Mouse (Mus musculus) granulocyte monocyte progenitor cell, adult 5-6 weeks (primary cell): ENCODE measurements around the gene Tex261. TPM values are rescaled to one million over a fixed set of nuclear protein-coding genes. Genes with fewer than 3 reads are reported as not detected.

Source experiments
- ATAC-seq: replicated peaks from 2 replicates; pipeline ENCODE4 v1.8.0; 2016; ENCODE audit warnings: mild to moderate bottlenecking, moderate TSS enrichment, inconsistent platforms; ENCODE audit not compliant: poor library complexity, severe bottlenecking
- total RNA-seq, 2 experiments: library from RNA; stranded (forward) in 1 of 2; stranded (reverse) in 1 of 2; fragments of 200-712, 200-1000 nt in 1 of 2; fragments of >200 nt in 1 of 2; fragmentation: Nextera tagmentation in 1 of 2; gene quantifications; 2 replicates each; pipeline ENCODE4 v1.2.3; 2014 to 2017

Gene Tex261
- total RNA-seq, 2 experiments from 2014 or later, result 35.2 to 82.5 TPM

- ATAC-seq, result peak; percentile 68
Measured at GRCm38 (mm10) chr6:83762880-83763431, 12.7 kb downstream of the Tex261 start.

GRCm38 (mm10) chr6:83762344-83762743 is 13.3 kb downstream of the Tex261 start, which contains the start of gene Ankrd53:
Gene Ankrd53, plus strand, starts transcription at chr6:83762644.
- no peak for ATAC-seq

GRCm38 (mm10) chr6:83756051-83756450 is 19.6 kb downstream of the Tex261 start:
- no peak for ATAC-seq

GRCm38 (mm10) chr6:83750171-83750684 is 25.4 kb downstream of the Tex261 start:
- ATAC-seq, result peak; percentile 81

- ATAC-seq, result no peak
Measured at GRCm38 (mm10) chr6:83749286-83749685, 26.3 kb downstream of the Tex261 start.

GRCm38 (mm10) chr6:83745466-83745865 is 30.1 kb downstream of the Tex261 start:
- ATAC-seq, result no peak

- no peak for ATAC-seq
Measured at GRCm38 (mm10) chr6:83744557-83744956, 31.1 kb downstream of the Tex261 start.

GRCm38 (mm10) chr6:83744126-83744525 is 31.5 kb downstream of the Tex261 start:
- ATAC-seq, result no peak

- ATAC-seq, result no peak
Measured at GRCm38 (mm10) chr6:83743212-83743611, 32.4 kb downstream of the Tex261 start.

GRCm38 (mm10) chr6:83742761-83743160 is 32.9 kb downstream of the Tex261 start, which contains the start of gene Atp6v1b1:
Gene Atp6v1b1, plus strand, starts transcription at chr6:83742990.
- ATAC-seq, result no peak

GRCm38 (mm10) chr6:83738596-83738995 is 37.0 kb downstream of the Tex261 start:
- no peak for ATAC-seq

GRCm38 (mm10) chr6:83737311-83737710 is 38.3 kb downstream of the Tex261 start:
- peak; percentile 42 for ATAC-seq

- peak; percentile 76 for ATAC-seq
Measured at GRCm38 (mm10) chr6:83731128-83731527, 44.5 kb downstream of the Tex261 start.

GRCm38 (mm10) chr6:83729350-83729970 is 46.2 kb downstream of the Tex261 start:
- ATAC-seq, result 0 out of 2 replicates have a peak, but pooled peaks have one; percentile 20

- ATAC-seq, result peak; percentile 48; the same call in 1 of the 2 replicates
Measured at GRCm38 (mm10) chr6:83728488-83728887, 47.1 kb downstream of the Tex261 start.

- 0 out of 2 replicates have a peak, but pooled peaks have one; percentile 41 for ATAC-seq
Measured at GRCm38 (mm10) chr6:83727178-83727577, 48.4 kb downstream of the Tex261 start.

- ATAC-seq, result no peak
Measured at GRCm38 (mm10) chr6:83722526-83722925, 53.1 kb downstream of the Tex261 start.

Other genes with a start within 250 kb of the Tex261 start
- not detected in 2 replicates for gene Actg2, start 239.5 kb downstream of the Tex261 start, total RNA-seq (2014; fragmentation: Nextera tagmentation)
- not detected in 2 replicates for gene Actg2, start 239.5 kb downstream of the Tex261 start, total RNA-seq (2017)
- 23.0 and 44.8 TPM in 2 replicates for gene Stambp, start 203.1 kb downstream of the Tex261 start, total RNA-seq (2014; fragmentation: Nextera tagmentation)
- 5.0 and 9.7 TPM in 2 replicates for gene Stambp, start 203.1 kb downstream of the Tex261 start, total RNA-seq (2017)
- not detected in 2 replicates for gene Clec4f, start 119.6 kb downstream of the Tex261 start, total RNA-seq (2014; fragmentation: Nextera tagmentation)
- gene Clec4f, start 119.6 kb downstream of the Tex261 start, total RNA-seq (2017), result not detected in 2 replicates
- not detected in 2 replicates for gene Cd207, start 98.0 kb downstream of the Tex261 start, total RNA-seq (2014; fragmentation: Nextera tagmentation)
- gene Cd207, start 98.0 kb downstream of the Tex261 start, total RNA-seq (2017), result not detected in 2 replicates
- not detected in 2 replicates for gene Vax2, start 64.5 kb downstream of the Tex261 start, total RNA-seq (2014; fragmentation: Nextera tagmentation)
- not detected in 2 replicates for gene Vax2, start 64.5 kb downstream of the Tex261 start, total RNA-seq (2017)
- gene Atp6v1b1, start 32.8 kb downstream of the Tex261 start, total RNA-seq (2014; fragmentation: Nextera tagmentation), result not detected in 2 replicates
- gene Atp6v1b1, start 32.8 kb downstream of the Tex261 start, total RNA-seq (2017), result not detected in 2 replicates
- gene Ankrd53, start 13.2 kb downstream of the Tex261 start, total RNA-seq (2014; fragmentation: Nextera tagmentation), result 0.41 TPM in 1 of 2 replicates, not detected in the other
- not detected in 2 replicates for gene Ankrd53, start 13.2 kb downstream of the Tex261 start, total RNA-seq (2017)
- 25.7 and 25.9 TPM in 2 replicates for gene Nagk, start 19.2 kb upstream of the Tex261 start, total RNA-seq (2014; fragmentation: Nextera tagmentation)
- 23.1 and 23.6 TPM in 2 replicates for gene Nagk, start 19.2 kb upstream of the Tex261 start, total RNA-seq (2017)
- 7.5 and 11.7 TPM in 2 replicates for gene Paip2b, start 55.9 kb upstream of the Tex261 start, total RNA-seq (2014; fragmentation: Nextera tagmentation)
- gene Paip2b, start 55.9 kb upstream of the Tex261 start, total RNA-seq (2017), result 11.9 and 17.5 TPM in 2 replicates
- gene Zfp638, start 91.3 kb upstream of the Tex261 start, total RNA-seq (2014; fragmentation: Nextera tagmentation), result 116 and 131 TPM in 2 replicates
- gene Zfp638, start 91.3 kb upstream of the Tex261 start, total RNA-seq (2017), result 139 and 140 TPM in 2 replicates
- not detected in 2 replicates for gene Dysf, start 232.8 kb upstream of the Tex261 start, total RNA-seq (2014; fragmentation: Nextera tagmentation)
- not detected in 2 replicates for gene Dysf, start 232.8 kb upstream of the Tex261 start, total RNA-seq (2017)